Mouse (Mus musculus) natural killer cell, adult 2 months (primary cell): ENCODE results near the gene Olfr857.
"Not testable (repeated sequence)": the region's sequence is repeated elsewhere in the genome, so short reads cannot be mapped to it uniquely, and the experiment has no call there.

Source experiments
- DNase-seq, 2 experiments: peaks; one replicate each; pipeline ENCODE4 v3.0.0; 2022; ENCODE audit warnings: low spot score in 2 of 2

Olfr857 gene

DNA sequence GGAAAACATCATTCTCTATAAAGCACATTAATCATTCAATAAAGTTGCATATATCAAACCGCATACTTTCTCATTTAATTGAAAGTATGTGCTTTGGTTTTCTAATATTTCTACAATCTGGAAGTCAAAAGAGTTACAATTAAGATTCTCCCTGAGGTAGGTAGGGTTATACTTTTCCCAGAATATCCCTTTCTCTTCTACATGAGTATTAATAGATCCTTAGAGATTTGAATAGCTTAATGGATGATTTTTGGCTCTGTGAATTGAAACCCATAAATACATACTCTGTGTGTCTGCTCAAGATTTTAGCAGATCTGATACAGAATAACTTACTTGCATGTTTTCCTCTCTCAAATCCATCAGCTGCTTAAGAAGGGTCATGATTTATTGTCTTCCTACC lies at the start of gene Olfr857:
Olfr857 (plus strand) TSS at position 301 of the 400 bp plus-strand sequence.
- no peak for DNase-seq

DNA sequence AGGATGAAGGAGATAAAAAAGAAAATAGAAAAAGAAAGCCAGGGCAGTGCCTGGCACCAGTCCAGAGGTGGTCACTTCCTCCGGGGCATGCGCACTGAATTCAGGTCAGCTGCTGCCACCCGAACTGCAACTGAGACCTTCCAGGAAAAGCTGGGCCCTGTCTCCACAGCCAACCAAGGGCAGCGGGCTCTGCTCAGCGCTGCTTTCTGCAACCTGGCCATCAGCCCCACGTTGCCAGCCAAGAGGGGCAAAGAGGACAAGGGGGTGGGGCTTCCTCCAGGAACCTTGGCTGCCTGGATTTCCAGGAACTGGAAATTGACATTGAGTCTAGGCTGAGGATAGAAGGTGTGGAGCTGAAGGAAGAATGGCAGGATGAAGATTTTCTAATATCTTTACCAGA lies 19.0 kb upstream of the Olfr857 start:
- DNase-seq: no peak

DNA sequence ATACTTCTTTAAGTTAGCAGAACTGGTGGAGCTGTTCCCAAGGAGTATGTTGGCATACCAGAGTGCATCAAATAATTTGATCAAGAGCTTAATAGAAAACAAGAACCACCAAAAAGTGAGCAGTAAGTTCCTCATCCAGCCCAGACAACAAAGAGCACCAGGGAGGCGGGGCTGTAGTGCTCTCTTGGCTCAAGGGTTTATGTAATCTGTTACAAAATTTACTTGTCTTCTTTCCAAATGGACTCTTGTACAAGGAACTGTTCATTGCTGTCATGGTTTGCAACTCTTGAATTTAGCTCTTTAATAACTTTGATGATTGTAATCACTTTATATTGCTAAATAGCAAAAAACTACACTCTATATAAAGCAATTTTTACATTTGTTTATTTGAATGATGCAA lies 17.8 kb upstream of the Olfr857 start:
- DNase-seq: no peak

DNA sequence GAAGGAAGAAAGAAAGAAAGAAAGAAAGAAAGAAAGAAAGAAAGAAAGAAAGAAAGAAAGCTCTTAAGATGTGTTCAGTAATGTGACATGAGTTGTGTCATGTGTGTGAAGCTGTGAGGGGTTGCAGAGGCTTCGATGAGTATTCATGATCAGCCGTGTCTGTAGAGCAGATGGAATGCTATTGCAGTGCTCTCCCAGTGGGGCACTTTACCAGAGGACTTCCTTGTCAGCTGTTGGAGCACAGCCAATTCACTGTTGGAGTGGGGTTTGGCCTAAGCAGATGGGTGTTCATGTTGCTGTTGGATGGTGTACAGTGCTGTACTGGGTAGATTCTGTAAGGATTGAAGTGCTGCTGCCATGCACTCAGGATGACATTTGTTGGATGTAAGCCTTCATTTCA lies 16.8 kb upstream of the Olfr857 start:
- DNase-seq: no peak

DNA sequence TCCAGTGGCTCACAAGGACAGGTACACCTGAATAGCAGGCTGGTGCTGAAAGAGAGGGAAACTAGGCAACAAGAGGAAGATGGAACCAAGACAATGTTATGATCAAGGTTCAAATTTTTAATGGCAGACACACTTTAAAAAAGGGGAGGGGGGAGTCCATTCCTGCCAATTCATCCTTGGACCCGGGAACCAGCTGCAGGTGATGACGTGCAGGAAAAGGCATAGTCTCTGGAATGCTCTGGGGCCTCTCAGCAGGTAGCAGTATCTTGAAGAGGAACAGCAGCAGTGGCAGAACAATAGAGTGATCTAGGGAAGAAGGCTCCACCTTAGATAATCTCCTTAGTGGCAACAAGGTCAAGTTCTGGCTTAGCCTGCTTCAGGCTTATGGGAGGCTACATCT lies 14.9 kb upstream of the Olfr857 start:
- DNase-seq: not testable (repeated sequence)

DNA sequence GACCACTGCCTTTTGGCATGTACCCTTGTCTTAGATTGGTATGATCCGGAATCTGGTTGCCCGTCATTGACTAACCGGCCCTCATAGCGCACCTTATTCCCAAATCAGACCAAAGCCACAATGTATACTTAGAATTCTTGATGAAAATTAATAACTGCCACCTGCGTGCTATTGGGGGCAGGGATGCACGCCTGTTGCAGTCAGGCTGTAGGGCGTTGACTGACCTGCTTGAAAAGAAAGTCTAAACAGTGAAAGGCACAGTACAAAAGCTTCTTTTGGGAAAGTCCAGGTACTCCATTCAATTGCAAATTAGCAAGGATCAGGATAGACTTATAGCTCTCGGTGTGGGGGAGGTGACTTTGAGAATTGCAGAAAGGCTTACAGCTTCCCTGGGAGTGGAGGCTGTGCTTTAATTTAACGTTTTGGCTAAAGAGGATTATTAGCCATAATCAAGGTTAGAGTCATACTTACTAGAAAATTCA lies 14.3 kb upstream of the Olfr857 start:
- not testable (repeated sequence) for DNase-seq

DNA sequence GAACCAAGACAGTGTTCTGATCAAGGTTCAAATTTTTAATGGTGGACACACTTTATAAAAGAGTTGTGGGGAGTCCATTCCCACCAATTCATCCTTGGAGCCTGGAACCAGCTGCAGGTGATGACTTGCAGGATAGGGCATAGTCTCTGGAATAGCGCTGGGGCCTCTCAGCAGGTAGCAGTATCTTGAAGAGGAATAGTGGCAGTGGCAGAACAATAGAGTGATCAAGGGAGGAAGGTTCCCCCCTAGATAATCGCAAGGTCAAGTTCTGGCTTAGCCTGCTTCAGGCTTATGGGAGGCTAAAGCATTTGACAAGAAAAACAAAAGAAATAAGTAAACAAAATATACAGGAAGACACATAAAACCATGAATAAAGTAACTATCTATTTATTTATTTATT lies 4.7 kb upstream of the Olfr857 start:
- not testable (repeated sequence) for DNase-seq
